In the genomic region with DNA sequence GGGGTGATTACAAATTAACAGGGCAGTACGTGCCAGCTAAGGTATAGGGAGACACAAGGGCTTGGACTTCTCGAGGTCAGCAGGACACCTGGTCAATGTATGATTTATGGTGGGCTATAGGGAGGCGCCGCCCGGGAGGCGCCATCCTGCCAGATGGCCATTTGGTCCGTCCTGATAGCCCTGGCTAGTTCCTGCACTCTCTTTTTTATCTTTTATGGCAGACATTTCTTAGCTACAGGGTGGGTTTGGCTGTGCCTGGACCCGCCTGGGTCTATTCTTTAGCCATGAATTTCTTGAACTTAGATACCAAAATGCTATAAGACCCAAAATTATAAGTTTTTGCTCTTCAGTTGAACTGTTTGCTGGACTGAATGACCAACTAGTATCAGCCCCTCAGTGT, we compare ENCODE assay signal across 1 mouse cellular context. TPM values are rescaled to one million over a fixed set of nuclear protein-coding genes. Genes with fewer than 3 reads are reported as not detected.
"Had no signal": no experiment of that assay in that cellular context is flagged by ENCODE, and none has a peak within 500 bp of the region (broad histone marks: within the 10 kb centered on the region; RNA-seq: fewer than 3 reads in every experiment).

No protein-coding gene starts in this region.

RNA-seq across cellular contexts. Expression of a gene that starts 24.8 kb away (rescaled TPM):
- polyA plus RNA-seq: lung, adult 2 months had no signal
